Mouse (Mus musculus) forebrain, embryonic 16.5 days (tissue): Measurements from ENCODE around the gene AU021092. TPM values are rescaled to one million over a fixed set of nuclear protein-coding genes. Genes with fewer than 3 reads are reported as not detected.

ENCODE experiments used
- ATAC-seq: fragments of 200-750 bp; cut with Nextera tagmentation; 2 replicates; pipeline ENCODE4 v1.8.0; 2017; ENCODE audit warnings: mild to moderate bottlenecking, moderate library complexity
- H3K27ac ChIP-seq: fragments of 300-500 bp; sonication (generic); 2 replicates; pipeline ENCODE4 v1.5.1; 2014; ENCODE audit warnings: low read length, control low read depth
- H3K27me3 ChIP-seq: fragments of 300-500 bp; sonication (generic); replicated peaks from 2 replicates; pipeline ENCODE4 v1.6.1; 2014; ENCODE audit warnings: low read length; ENCODE audit not compliant: control insufficient read depth, insufficient read depth
- H3K36me3 ChIP-seq: fragments of 300-500 bp; sonication (generic); 2 replicates; pipeline ENCODE4 v1.6.1; 2014; ENCODE audit not compliant: control insufficient read depth, insufficient read depth
- H3K4me1 ChIP-seq: fragments of 300-500 bp; sonication (generic); replicated peaks from 2 replicates; pipeline ENCODE4 v1.6.1; 2014; ENCODE audit warnings: low read length; ENCODE audit not compliant: control insufficient read depth, insufficient read depth
- H3K4me2 ChIP-seq: fragments of 300-500 bp; sonication (generic); 2 replicates; pipeline ENCODE4 v1.6.1; 2014; ENCODE audit warnings: mild to moderate bottlenecking, low read length, control low read depth
- H3K4me3 ChIP-seq: fragments of 300-500 bp; sonication (generic); replicated peaks from 2 replicates; pipeline ENCODE4 v1.5.1; 2014; ENCODE audit warnings: mild to moderate bottlenecking, low read length, control low read depth
- H3K9ac ChIP-seq: fragments of 300-500 bp; sonication (generic); replicated peaks from 2 replicates; pipeline ENCODE4 v1.6.1; 2014; ENCODE audit warnings: low read depth, low read length, control low read depth
- H3K9me3 ChIP-seq: fragments of 300-500 bp; sonication (generic); 2 replicates; pipeline ENCODE4 v1.6.1; 2016; ENCODE audit warnings: low read length; ENCODE audit not compliant: control insufficient read depth
- WGBS: fragments of 180-500 bp; shearing (Covaris S2); extraction: QIAGEN DNeasy Blood & Tissue Kit; methylation state at CpG from one replicate; pipeline ENCODE4 v1.1.7; 2014; 5-methylcytosine and 5-hydroxymethylcytosine counted together
- polyA plus RNA-seq: library from polyadenylated mRNA; unstranded; fragments of >200 nt; fragmentation: Nextera tagmentation; extraction: Ambion mirVana; gene quantifications from 2 replicates; pipeline ENCODE4 v1.2.1, GENCODE M21; 2015

The AU021092 gene
- polyA plus RNA-seq, 1 experiment from 2014 or later: 14.3 TPM

- no peaks in the 10 kb centered on the region for H3K27me3 ChIP-seq
These were observed 18.9 kb downstream of the AU021092 start for GRCm38 (mm10) chr16:5203200-5203599.

DNA sequence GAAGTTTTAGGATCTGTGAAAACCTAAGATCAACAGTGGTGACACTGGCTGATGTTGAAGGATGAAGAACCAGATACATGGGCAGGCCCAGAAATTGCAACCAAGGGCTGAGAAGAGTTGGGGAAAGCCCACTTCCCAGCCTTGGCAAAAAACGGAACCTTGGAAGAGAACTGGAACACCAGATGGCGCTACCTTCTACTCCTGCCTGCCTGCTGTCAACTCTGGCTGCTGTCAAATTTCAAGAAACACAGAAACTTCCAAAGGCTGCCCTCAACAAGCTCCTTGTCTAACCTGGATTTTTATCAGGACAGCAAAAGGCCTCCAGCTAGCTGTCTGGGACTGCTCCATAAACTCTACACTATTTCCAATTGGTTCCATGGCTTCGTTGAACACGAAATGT lies 19.4 kb downstream of the AU021092 start:
- H3K4me1 ChIP-seq: peaks cover 13% of the 10 kb centered on the region
- H3K4me3 ChIP-seq: peak overlapping the region; percentile 85
- 18% methylated on average over 4 of the region's 4 CpGs for WGBS
- H3K9ac ChIP-seq: no peak overlapping the region
- no peaks in the 10 kb centered on the region for H3K27me3 ChIP-seq
- no peak for ATAC-seq
- peak overlapping the region; percentile 91 for H3K4me2 ChIP-seq
- no peak overlapping the region for H3K27ac ChIP-seq
- H3K36me3 ChIP-seq: no peaks in the 10 kb centered on the region
- no peaks in the 10 kb centered on the region for H3K9me3 ChIP-seq

More at GRCm38 (mm10) chr16:5203200-5203599, 18.9 kb downstream of the AU021092 start:
- 2% methylated on average over 36 of the region's 36 CpGs for WGBS
- no peaks in the 10 kb centered on the region for H3K36me3 ChIP-seq
- peak overlapping the region; percentile 79 for H3K9ac ChIP-seq
- H3K4me3 ChIP-seq: peak overlapping the region; percentile 85
- peaks cover 13% of the 10 kb centered on the region for H3K4me1 ChIP-seq
- no peaks in the 10 kb centered on the region for H3K9me3 ChIP-seq
- H3K27ac ChIP-seq: no peak overlapping the region
- H3K4me2 ChIP-seq: peak overlapping the region; percentile 91
- ATAC-seq: peak; percentile 49

DNA sequence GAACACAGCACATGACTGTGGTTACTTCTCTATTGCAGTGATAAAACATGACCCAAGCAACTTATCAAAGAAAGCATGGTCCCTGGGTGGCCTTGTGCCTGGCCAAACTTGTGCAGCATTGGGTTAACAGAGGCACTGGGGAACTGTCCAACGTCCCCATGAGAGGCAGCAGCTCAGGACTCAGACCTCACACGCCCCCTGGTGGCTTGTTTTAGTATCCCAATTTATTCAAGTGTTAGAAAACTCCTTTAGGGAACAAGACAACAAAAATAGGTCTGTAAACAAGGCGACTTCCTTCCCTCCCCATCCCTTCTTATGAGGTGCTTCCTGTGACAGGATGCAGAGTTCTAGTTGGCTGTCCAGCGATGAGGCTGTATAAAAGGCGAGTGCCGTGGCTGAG lies 27.0 kb downstream of the AU021092 start:
- Histone ChIP-seq H3K9ac (no peak overlapping the region), H3K9me3 (no peaks in the 10 kb centered on the region), H3K4me1 (no peaks in the 10 kb centered on the region), H3K4me3 (no peak overlapping the region), H3K36me3 (no peaks in the 10 kb centered on the region), H3K27me3 (no peaks in the 10 kb centered on the region), H3K27ac (no peak overlapping the region), H3K4me2 (no peak overlapping the region)
- ATAC-seq: no peak
- WGBS: 33% methylated on average over 6 of the region's 6 CpGs

DNA sequence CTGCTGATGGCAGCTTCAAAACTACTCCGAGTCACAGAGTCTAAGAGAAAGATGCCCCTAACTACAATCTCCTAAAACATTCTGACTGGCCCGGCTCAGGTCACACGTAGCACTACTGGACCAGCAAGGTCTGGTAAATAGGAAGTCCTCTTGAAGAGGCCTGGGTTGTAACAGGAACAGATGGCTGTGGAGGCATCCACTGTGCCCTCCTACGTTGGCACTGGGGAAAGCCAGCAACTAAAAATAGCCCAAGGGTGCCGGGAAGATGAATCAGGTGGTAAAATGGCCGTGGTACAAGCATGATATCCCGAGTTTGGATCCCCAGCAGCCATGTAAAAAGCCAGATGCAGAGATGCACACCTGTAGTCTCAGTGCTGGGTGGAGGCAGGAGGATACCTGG lies 35.9 kb downstream of the AU021092 start:
- Histone ChIP-seq H3K4me2 (no peak overlapping the region), H3K36me3 (no peaks in the 10 kb centered on the region), H3K27ac (no peak overlapping the region), H3K9me3 (no peaks in the 10 kb centered on the region), H3K4me1 (no peaks in the 10 kb centered on the region), H3K4me3 (no peak overlapping the region), H3K9ac (no peak overlapping the region), H3K27me3 (no peaks in the 10 kb centered on the region)
- no peak for ATAC-seq
- 75% methylated on average over 7 of the region's 7 CpGs for WGBS

- no peaks in the 10 kb centered on the region for H3K4me1 ChIP-seq
- H3K27me3 ChIP-seq: no peaks in the 10 kb centered on the region
- H3K9ac ChIP-seq: no peak overlapping the region
- no peaks in the 10 kb centered on the region for H3K9me3 ChIP-seq
- H3K4me2 ChIP-seq: no peak overlapping the region
- no peak for ATAC-seq
- WGBS: 67% methylated on average over 7 of the region's 7 CpGs
- H3K36me3 ChIP-seq: no peaks in the 10 kb centered on the region
- H3K27ac ChIP-seq: no peak overlapping the region
- H3K4me3 ChIP-seq: no peak overlapping the region
These were observed 36.4 kb downstream of the AU021092 start for GRCm38 (mm10) chr16:5185691-5186090.

GRCm38 (mm10) chr16:5184956-5185355 lies 37.1 kb downstream of the AU021092 start:
- 72% methylated on average over 5 of the region's 5 CpGs for WGBS
- H3K4me3 ChIP-seq: no peak overlapping the region
- H3K4me1 ChIP-seq: no peaks in the 10 kb centered on the region
- no peaks in the 10 kb centered on the region for H3K9me3 ChIP-seq
- H3K36me3 ChIP-seq: no peaks in the 10 kb centered on the region
- ATAC-seq: no peak
- H3K4me2 ChIP-seq: no peak overlapping the region
- no peak overlapping the region for H3K27ac ChIP-seq
- H3K9ac ChIP-seq: no peak overlapping the region
- no peaks in the 10 kb centered on the region for H3K27me3 ChIP-seq

GRCm38 (mm10) chr16:5184101-5184500 lies 38.0 kb downstream of the AU021092 start:
- no peak overlapping the region for H3K27ac ChIP-seq
- no peak for ATAC-seq
- H3K9me3 ChIP-seq: no peaks in the 10 kb centered on the region
- H3K36me3 ChIP-seq: no peaks in the 10 kb centered on the region
- H3K27me3 ChIP-seq: no peaks in the 10 kb centered on the region
- H3K4me3 ChIP-seq: no peak overlapping the region
- WGBS: 65% methylated on average over 8 of the region's 8 CpGs
- H3K4me1 ChIP-seq: no peaks in the 10 kb centered on the region
- no peak overlapping the region for H3K4me2 ChIP-seq
- no peak overlapping the region for H3K9ac ChIP-seq

GRCm38 (mm10) chr16:5183310-5183975 lies 38.7 kb downstream of the AU021092 start:
- H3K9me3 ChIP-seq: no peaks in the 10 kb centered on the region
- ATAC-seq: no peak
- no peaks in the 10 kb centered on the region for H3K36me3 ChIP-seq
- no peak overlapping the region for H3K4me2 ChIP-seq
- H3K4me1 ChIP-seq: no peaks in the 10 kb centered on the region
- no peaks in the 10 kb centered on the region for H3K27me3 ChIP-seq
- no peak overlapping the region for H3K27ac ChIP-seq
- no peak overlapping the region for H3K9ac ChIP-seq
- no peak overlapping the region for H3K4me3 ChIP-seq
- WGBS: 86% methylated on average over 18 of the region's 18 CpGs

- Histone ChIP-seq H3K9me3 (no peaks in the 10 kb centered on the region), H3K4me1 (no peaks in the 10 kb centered on the region), H3K4me2 (no peak overlapping the region), H3K9ac (no peak overlapping the region), H3K36me3 (no peaks in the 10 kb centered on the region), H3K27ac (no peak overlapping the region), H3K27me3 (no peaks in the 10 kb centered on the region), H3K4me3 (no peak overlapping the region)
- 97% methylated on average over 6 of the region's 6 CpGs for WGBS
- ATAC-seq: no peak
These were observed 49.5 kb downstream of the AU021092 start for GRCm38 (mm10) chr16:5172636-5173035.

GRCm38 (mm10) chr16:5168829-5169228 lies 53.3 kb downstream of the AU021092 start:
- H3K9ac ChIP-seq: no peak overlapping the region
- ATAC-seq: no peak
- no peaks in the 10 kb centered on the region for H3K4me1 ChIP-seq
- H3K4me3 ChIP-seq: no peak overlapping the region
- WGBS: 70% methylated on average over 4 of the region's 5 CpGs
- H3K4me2 ChIP-seq: no peak overlapping the region
- no peaks in the 10 kb centered on the region for H3K36me3 ChIP-seq
- no peak overlapping the region for H3K27ac ChIP-seq
- H3K9me3 ChIP-seq: no peaks in the 10 kb centered on the region
- no peaks in the 10 kb centered on the region for H3K27me3 ChIP-seq
